Mouse (Mus musculus) ES-E14 (cell line): ENCODE data around the gene Klf6.

Experiments used
- CHD2 ChIP-seq: IDR thresholded peaks from 2 replicates; pipeline ENCODE4 v1.6.1; 2014; ENCODE audit warnings: mild to moderate bottlenecking, low read depth, low read length, inconsistent platforms
- HCFC1 ChIP-seq: IDR thresholded peaks from 2 replicates; pipeline ENCODE4 v1.6.1; 2012; ENCODE audit warnings: low read length, inconsistent platforms, borderline replicate concordance; ENCODE audit not compliant: insufficient read depth
- MAFK ChIP-seq: IDR thresholded peaks from 2 replicates; pipeline ENCODE4 v1.6.1; 2014; ENCODE audit warnings: mild to moderate bottlenecking, low read depth, low read length, inconsistent platforms; ENCODE audit not compliant: insufficient read depth
- ZC3H11A ChIP-seq: IDR thresholded peaks from 2 replicates; pipeline ENCODE4 v1.6.1; 2012; ENCODE audit warnings: low read depth, mild to moderate bottlenecking, inconsistent platforms, low read length, borderline replicate concordance
- ZNF384 ChIP-seq: IDR thresholded peaks from 2 replicates; pipeline ENCODE4 v1.6.1; 2012; ENCODE audit warnings: low read depth, low read length, inconsistent platforms

DNA sequence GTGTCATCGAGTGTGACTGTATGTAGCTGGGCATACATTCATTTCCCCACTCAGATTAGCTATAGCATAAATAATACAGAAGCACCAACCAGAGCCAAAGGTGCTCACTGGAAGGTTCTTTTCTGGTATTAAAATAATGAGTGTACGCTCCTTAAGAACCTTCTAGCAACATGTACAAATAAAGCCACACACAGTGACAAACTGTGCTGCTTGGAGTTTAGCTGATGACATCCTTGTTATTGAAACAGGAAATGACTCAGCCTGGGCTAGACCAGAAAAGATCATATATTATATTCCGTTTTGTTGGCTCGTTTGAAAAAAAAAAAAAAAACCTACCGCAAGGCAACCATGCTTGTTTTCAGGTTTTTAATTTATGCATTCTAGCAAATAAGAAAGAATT is 15.7 kb upstream of the Klf6 start:
- TF ChIP-seq HCFC1 (no peak), ZNF384 (no peak), MAFK (no peak), CHD2 (no peak), ZC3H11A (no peak)
